Comparison of ENCODE assay signal across 8 mouse cellular contexts in genomic region chr8:110619919-110620318, GRCm38 (mm10). TPM values are rescaled to one million over a fixed set of nuclear protein-coding genes. Genes with fewer than 3 reads are reported as not detected.
DNase-seq lines count a peak whose midpoint lies in the region; ATAC-seq and TF ChIP-seq lines count a peak whose summit lies in the region.

No protein-coding gene starts in this region.

- no peaks in the 10 kb centered on the region for H3K36me3 ChIP-seq in limb, embryonic 13.5 days
- H3K36me3 ChIP-seq in stomach, postnatal 0 days (ENCODE audit: control insufficient read depth, insufficient read depth, low read length), result no peaks in the 10 kb centered on the region

- peak overlapping the region; percentile 96; the same call in 1 of the 2 replicates for H3K4me3 ChIP-seq in limb, embryonic 13.5 days
- no peak overlapping the region for H3K4me3 ChIP-seq in stomach, postnatal 0 days (ENCODE audit: low read depth, low read length)

- peaks cover 24% of the 10 kb centered on the region for H3K4me1 ChIP-seq in limb, embryonic 13.5 days
- H3K4me1 ChIP-seq in stomach, postnatal 0 days (replicated peaks; ENCODE audit: control insufficient read depth, insufficient read depth), result 0 out of 2 replicates have a peak, but pooled peaks cover 3% of the 10 kb centered on the region

- peak; percentile 38 for DNase-seq in CD4-positive, CD25-positive, alpha-beta regulatory T cell, adult 2 months (ENCODE audit: low read depth, low spot score)
- DNase-seq in retina, embryonic 14.5 days (ENCODE audit: low spot score), result peak; percentile 13
- DNase-seq in retina, postnatal 1 day, result no peak
- DNase-seq in stomach, postnatal 0 days (ENCODE audit: low spot score), result no peak
- DNase-seq in thymus, postnatal 4 days, result no peak
- DNase-seq in frontal cortex, postnatal 10 days (ENCODE audit: low spot score in 2 of 2), result no peak

- WGBS in limb, embryonic 13.5 days, result 92% methylated on average over 5 of the region's 5 CpGs
- 85% methylated on average over 5 of the region's 5 CpGs for WGBS in stomach, postnatal 0 days

- peak overlapping the region; percentile 94 for H3K4me2 ChIP-seq in limb, embryonic 13.5 days (replicated peaks)
- no peak overlapping the region for H3K4me2 ChIP-seq in stomach, postnatal 0 days (replicated peaks; ENCODE audit: low read depth)

- H3K27ac ChIP-seq in limb, embryonic 13.5 days, result no peak overlapping the region
- no peak overlapping the region for H3K27ac ChIP-seq in stomach, postnatal 0 days (replicated peaks)

- no peaks in the 10 kb centered on the region for H3K27me3 ChIP-seq in limb, embryonic 13.5 days
- H3K27me3 ChIP-seq in stomach, postnatal 0 days (ENCODE audit: control insufficient read depth, insufficient read depth, low read length), result no peaks in the 10 kb centered on the region

- no peak for ATAC-seq in CD4-positive, CD25-positive, alpha-beta regulatory T cell, adult 4 months
- no peak for ATAC-seq in limb, embryonic 13.5 days (ENCODE audit: low FRiP score, low read depth)
- ATAC-seq in stomach, postnatal 0 days (ENCODE audit: low FRiP score, low TSS enrichment), result no peak

- H3K9me3 ChIP-seq in limb, embryonic 13.5 days, result no peaks in the 10 kb centered on the region
- no peaks in the 10 kb centered on the region for H3K9me3 ChIP-seq in stomach, postnatal 0 days (ENCODE audit: control insufficient read depth, low read length)

- no peak for TF ChIP-seq EP300 in stomach, postnatal 0 days (optimal IDR thresholded peaks at IDR 0.05)

- no peak overlapping the region for H3K9ac ChIP-seq in limb, embryonic 13.5 days
- H3K9ac ChIP-seq in stomach, postnatal 0 days (ENCODE audit: low read length), result no peak overlapping the region

- TF ChIP-seq CTCF in stomach, postnatal 0 days (IDR thresholded peaks at IDR 0.05; ENCODE audit: low read depth), result peak; percentile 49

RNA-seq across cellular contexts. Expression of gene Vac14, which starts 1.5 kb away (rescaled TPM):
- 1 to 10 TPM; 4.1 to 7.0 TPM for polyA plus RNA-seq in CD4-positive, CD25-positive, alpha-beta regulatory T cell, adult 4 months (2017; shearing (Covaris generic))
- 16.7 and 17.1 TPM in 2 replicates for polyA plus RNA-seq in limb, embryonic 13.5 days (2015; fragmentation: Nextera tagmentation; extraction: Ambion mirVana)
- 7.7 and 9.5 TPM in 2 replicates for polyA plus RNA-seq in stomach, postnatal 0 days (2015; fragmentation: Nextera tagmentation; extraction: Ambion mirVana)

Comparison
In these comparisons a context has a peak if more than half of its experiments do, and no peak if none do; other contexts are left out.
1. DNase-seq: peak in CD4-positive, CD25-positive, alpha-beta regulatory T cell, adult 2 months (single experiment) and retina, embryonic 14.5 days (single experiment); none in retina, postnatal 1 day (single experiment), stomach, postnatal 0 days (single experiment), thymus, postnatal 4 days (single experiment) and frontal cortex, postnatal 10 days (0 of 2).